Mouse (Mus musculus) intestine, embryonic 16.5 days (tissue): Measurements from ENCODE around the gene Slc3a2. TPM values are rescaled to one million over a fixed set of nuclear protein-coding genes. Genes with fewer than 3 reads are reported as not detected.
"Not testable (repeated sequence)": the region's sequence is repeated elsewhere in the genome, so short reads cannot be mapped to it uniquely, and the experiment has no call there.

Experiments
- ATAC-seq: fragments of 200-750 bp; cut with Nextera tagmentation; 2 replicates; pipeline ENCODE4 v1.8.0; 2017; ENCODE audit warnings: moderate TSS enrichment, moderate library complexity
- H3K27ac ChIP-seq: fragments of 300-500 bp; sonication (generic); 2 replicates; pipeline ENCODE4 v1.5.1; 2014; ENCODE audit warnings: mild to moderate bottlenecking, low read length
- H3K27me3 ChIP-seq: fragments of 300-500 bp; sonication (generic); replicated peaks from 2 replicates; pipeline ENCODE4 v1.6.1; 2014; ENCODE audit warnings: low read length, control low read depth, mixed read lengths; ENCODE audit not compliant: control insufficient read depth, insufficient read depth
- H3K36me3 ChIP-seq: fragments of 300-500 bp; sonication (generic); 2 replicates; pipeline ENCODE4 v1.6.1; 2014; ENCODE audit warnings: low read length, control low read depth; ENCODE audit not compliant: control insufficient read depth, insufficient read depth
- H3K4me1 ChIP-seq: fragments of 300-500 bp; sonication (generic); 2 replicates; pipeline ENCODE4 v1.6.1; 2014; ENCODE audit warnings: low read length, control low read depth, mixed read lengths; ENCODE audit not compliant: control insufficient read depth, insufficient read depth
- H3K4me2 ChIP-seq: fragments of 300-500 bp; sonication (generic); 2 replicates; pipeline ENCODE4 v1.6.1; 2014; ENCODE audit warnings: low read depth, low read length, control low read depth
- H3K4me3 ChIP-seq: fragments of 300-500 bp; sonication (generic); 2 replicates; pipeline ENCODE4 v1.5.1; 2014; ENCODE audit warnings: mild to moderate bottlenecking, low read length
- H3K9ac ChIP-seq: fragments of 300-500 bp; sonication (generic); 2 replicates; pipeline ENCODE4 v1.6.1; 2014; ENCODE audit warnings: low read depth, low read length
- H3K9me3 ChIP-seq: fragments of 300-500 bp; sonication (generic); 2 replicates; pipeline ENCODE4 v1.6.1; 2016; ENCODE audit warnings: low read length, control low read depth; ENCODE audit not compliant: control insufficient read depth
- WGBS: fragments of 180-500 bp; shearing (Covaris S2); extraction: QIAGEN DNeasy Blood & Tissue Kit; methylation state at CpG from one replicate; pipeline ENCODE4 v1.1.7; 2014; 5-methylcytosine and 5-hydroxymethylcytosine counted together
- polyA plus RNA-seq: library from polyadenylated mRNA; unstranded; fragments of >200 nt; fragmentation: Nextera tagmentation; extraction: Ambion mirVana; gene quantifications from 2 replicates; pipeline ENCODE4 v1.2.1, GENCODE M21; 2015

Slc3a2 gene
- polyA plus RNA-seq, 1 experiment from 2014 or later: 211 TPM

GRCm38 (mm10) chr19:8735389-8736159 lies 12.4 kb upstream of the Slc3a2 start, which contains the start of gene Wdr74:
Gene Wdr74 (plus strand): TSS chr19:8735827.
- Histone ChIP-seq H3K4me3 (peak within 1 kb of the TSS; percentile 95), H3K9ac (peak within 1 kb of the TSS; percentile 88), H3K36me3 (peaks cover 2% of the 10 kb centered on the region), H3K9me3 (no peaks in the 10 kb centered on the region), H3K4me2 (peak within 1 kb of the TSS; percentile 92), H3K27me3 (no peaks in the 10 kb centered on the region), H3K27ac (peak within 1 kb of the TSS; percentile 23; the same call in 1 of the 2 replicates), H3K4me1 (peaks cover 9% of the 10 kb centered on the region)
- WGBS: under 1% methylated on average over 32 of the region's 32 CpGs
- ATAC-seq: peak; percentile 95

GRCm38 (mm10) chr19:8734334-8734733 lies 11.2 kb upstream of the Slc3a2 start:
- Histone ChIP-seq H3K27ac (no peak overlapping the region), H3K4me1 (peaks cover 4% of the 10 kb centered on the region), H3K4me3 (no peak overlapping the region), H3K4me2 (no peak overlapping the region), H3K9ac (no peak overlapping the region), H3K9me3 (no peaks in the 10 kb centered on the region), H3K36me3 (no peaks in the 10 kb centered on the region; the same call in 1 of the 2 replicates), H3K27me3 (no peaks in the 10 kb centered on the region)
- ATAC-seq: no peak
- 69% methylated on average over 3 of the region's 3 CpGs for WGBS

DNA sequence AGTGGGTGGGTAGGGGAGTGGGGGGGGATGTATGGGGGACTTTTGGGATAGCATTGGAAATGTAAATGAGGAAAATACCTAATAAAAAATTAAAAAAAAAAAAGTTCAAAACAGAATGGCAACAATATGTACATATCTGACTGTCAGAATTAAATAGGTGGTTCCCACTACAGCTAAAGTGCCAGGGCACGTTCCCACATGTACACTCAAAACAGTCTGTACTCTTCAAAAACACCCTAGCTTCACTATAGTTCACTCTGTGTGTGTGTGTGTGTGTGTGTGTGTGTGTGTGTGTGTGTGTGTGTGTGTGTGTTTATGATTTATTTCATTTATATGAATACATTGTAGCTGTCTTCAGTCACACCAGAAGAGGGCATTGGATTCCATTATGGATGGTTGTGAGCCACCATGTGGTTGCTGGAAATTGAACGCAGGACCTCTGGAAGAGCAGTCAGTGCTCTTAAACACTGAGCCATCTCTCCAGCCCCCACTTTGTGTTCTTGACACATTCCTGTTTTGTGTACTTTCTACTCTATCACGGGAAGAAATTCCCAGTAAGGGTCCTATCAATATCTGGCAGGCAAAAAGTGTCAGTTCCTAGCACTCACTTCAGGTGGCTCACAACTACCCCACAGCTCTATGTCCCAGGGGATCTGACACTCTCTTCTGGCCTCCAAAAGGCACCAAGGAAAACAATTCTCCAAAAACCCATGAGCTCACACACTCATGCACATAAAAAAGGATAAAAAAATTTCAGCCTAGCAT lies 5.3 kb upstream of the Slc3a2 start:
- not testable (repeated sequence) for ATAC-seq, H3K4me2 ChIP-seq
- 45% methylated on average over 3 of the region's 3 CpGs for WGBS

GRCm38 (mm10) chr19:8727495-8728114 lies 4.4 kb upstream of the Slc3a2 start:
- H3K36me3 ChIP-seq: peaks cover 3% of the 10 kb centered on the region; the same call in 1 of the 2 replicates
- no peaks in the 10 kb centered on the region for H3K27me3 ChIP-seq
- ATAC-seq: no peak
- H3K4me3 ChIP-seq: no peak overlapping the region
- H3K27ac ChIP-seq: no peak overlapping the region
- H3K9me3 ChIP-seq: no peaks in the 10 kb centered on the region
- 23% methylated on average over 5 of the region's 5 CpGs for WGBS
- peaks cover 9% of the 10 kb centered on the region; the same call in 1 of the 2 replicates for H3K4me1 ChIP-seq
- H3K4me2 ChIP-seq: no peak overlapping the region
- no peak overlapping the region for H3K9ac ChIP-seq

More for the DNA sequence above, 5.3 kb upstream of the Slc3a2 start:
- not testable (repeated sequence) for H3K36me3 ChIP-seq, H3K27me3 ChIP-seq, H3K4me1 ChIP-seq, H3K9me3 ChIP-seq, H3K27ac ChIP-seq, H3K9ac ChIP-seq, H3K4me3 ChIP-seq

GRCm38 (mm10) chr19:8726609-8727390 lies 3.6 kb upstream of the Slc3a2 start:
- WGBS: 29% methylated on average over 3 of the region's 3 CpGs
- no peak overlapping the region for H3K9ac ChIP-seq
- H3K27me3 ChIP-seq: no peaks in the 10 kb centered on the region
- H3K9me3 ChIP-seq: no peaks in the 10 kb centered on the region
- peak overlapping the region; percentile 30; the same call in 1 of the 2 replicates for H3K27ac ChIP-seq
- no peak for ATAC-seq
- H3K4me2 ChIP-seq: no peak overlapping the region
- H3K4me1 ChIP-seq: peaks cover 9% of the 10 kb centered on the region; the same call in 1 of the 2 replicates
- H3K4me3 ChIP-seq: no peak overlapping the region
- peaks cover 3% of the 10 kb centered on the region; the same call in 1 of the 2 replicates for H3K36me3 ChIP-seq

DNA sequence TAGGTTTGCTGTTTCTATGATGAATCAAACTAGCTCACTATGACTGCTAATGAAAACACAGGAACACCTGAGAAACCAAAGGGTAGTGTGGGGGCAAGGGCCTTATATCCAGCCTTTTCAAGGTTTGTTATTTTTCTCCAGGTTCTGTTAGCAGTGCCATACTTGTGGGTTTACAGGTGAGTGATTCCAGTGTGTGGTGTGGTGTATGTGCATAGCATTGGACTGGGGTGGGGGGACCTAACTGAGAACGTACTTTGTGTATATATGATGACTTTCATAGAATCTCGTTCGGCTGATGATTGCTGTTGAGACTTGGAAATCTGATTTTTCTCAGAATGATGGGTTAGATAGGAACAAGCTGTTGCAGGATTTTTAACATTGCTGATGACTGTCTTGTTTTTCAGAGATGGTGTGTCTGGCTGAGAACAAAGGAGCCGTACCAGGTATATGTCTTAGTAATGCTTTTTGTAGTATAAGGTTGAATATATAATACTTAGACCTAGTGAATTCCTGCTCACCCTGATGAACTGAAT lies 2.0 kb upstream of the Slc3a2 start:
- WGBS: 41% methylated on average over 4 of the region's 4 CpGs
- no peaks in the 10 kb centered on the region for H3K9me3 ChIP-seq
- peak overlapping the region; percentile 8; the same call in 1 of the 2 replicates for H3K27ac ChIP-seq
- ATAC-seq: no peak
- peaks cover 3% of the 10 kb centered on the region; the same call in 1 of the 2 replicates for H3K36me3 ChIP-seq
- H3K27me3 ChIP-seq: no peaks in the 10 kb centered on the region
- H3K9ac ChIP-seq: peak overlapping the region; percentile 77
- peak overlapping the region; percentile 53 for H3K4me2 ChIP-seq
- H3K4me3 ChIP-seq: peak overlapping the region; percentile 59
- peaks cover 13% of the 10 kb centered on the region for H3K4me1 ChIP-seq

- H3K27me3 ChIP-seq: no peaks in the 10 kb centered on the region
- peak overlapping the region; percentile 53 for H3K4me2 ChIP-seq
- no peak for ATAC-seq
- 4% methylated on average over 2 of the region's 2 CpGs for whole genome bisulfite sequencing
- H3K4me1 ChIP-seq: peaks cover 13% of the 10 kb centered on the region
- no peaks in the 10 kb centered on the region for H3K9me3 ChIP-seq
- H3K36me3 ChIP-seq: peaks cover 3% of the 10 kb centered on the region; the same call in 1 of the 2 replicates
- peak overlapping the region; percentile 77 for H3K9ac ChIP-seq
- H3K27ac ChIP-seq: no peak overlapping the region
- H3K4me3 ChIP-seq: peak overlapping the region; percentile 59
These were observed 1.2 kb upstream of the Slc3a2 start for GRCm38 (mm10) chr19:8724392-8724791.

GRCm38 (mm10) chr19:8723574-8724346 lies 591 bp upstream of the Slc3a2 start:
- Histone ChIP-seq H3K4me2 (peak overlapping the region; percentile 53), H3K9ac (peak overlapping the region; percentile 77), H3K27ac (peak overlapping the region; percentile 67), H3K4me3 (peak overlapping the region; percentile 59), H3K4me1 (peaks cover 13% of the 10 kb centered on the region), H3K36me3 (peaks cover 3% of the 10 kb centered on the region; the same call in 1 of the 2 replicates), H3K9me3 (no peaks in the 10 kb centered on the region), H3K27me3 (no peaks in the 10 kb centered on the region)
- ATAC-seq: no peak
- under 1% methylated on average over 20 of the region's 20 CpGs for WGBS
